Mouse (Mus musculus) CH12.LX (cell line): ENCODE measurements around the gene Ddx59. TPM values are rescaled to one million over a fixed set of nuclear protein-coding genes. Genes with fewer than 3 reads are reported as not detected.

Source experiments
- DNase-seq: peaks from one replicate; pipeline ENCODE4 v3.0.0-alpha.2; 2013; ENCODE audit errors: extremely low read depth
- H3K27ac ChIP-seq: 2 replicates; pipeline ENCODE4 v1.5.1; 2012; ENCODE audit warnings: low read depth, mild to moderate bottlenecking, control low read depth, moderate library complexity; ENCODE audit not compliant: insufficient read depth
- H3K27me3 ChIP-seq: replicated peaks from 2 replicates; pipeline ENCODE3; 2012; ENCODE audit warnings: inconsistent platforms
- H3K36me3 ChIP-seq, 2 experiments: replicated peaks in 1 of 2; 2 replicates each; pipeline versions ENCODE3 to v1.6.1; 2012; ENCODE audit warnings: inconsistent platforms in 1 of 2, low read length in 1 of 2, mild to moderate bottlenecking in 1 of 2, mixed read lengths in 1 of 2, moderate library complexity in 1 of 2; ENCODE audit not compliant: control insufficient read depth in 1 of 2, insufficient read depth in 1 of 2
- H3K4me1 ChIP-seq, 2 experiments: 2 replicates each; pipeline ENCODE4 v1.6.1; 2012; ENCODE audit warnings: inconsistent platforms in 1 of 2, moderate library complexity in 1 of 2; ENCODE audit not compliant: insufficient read depth in 2 of 2, control insufficient read depth in 1 of 2
- H3K4me2 ChIP-seq: 2 replicates; pipeline ENCODE4 v1.6.1; 2012; ENCODE audit warnings: low read depth, mild to moderate bottlenecking, control low read depth; ENCODE audit not compliant: poor library complexity, insufficient read depth, severe bottlenecking
- H3K4me3 ChIP-seq, 3 experiments: fragments of 150-350 bp in 1 of 3; sonication (generic) in 1 of 3; replicated peaks in 1 of 3; 2 replicates each; pipeline versions ENCODE3 to v1.5.1; 2011 to 2012; ENCODE audit warnings: low read depth in 2 of 3, low read length in 2 of 3, mild to moderate bottlenecking in 2 of 3, moderate library complexity in 2 of 3, control low read depth in 1 of 3, improper control_type of control experiment in 1 of 3, inconsistent platforms in 1 of 3, mixed read lengths in 1 of 3; ENCODE audit not compliant: poor library complexity in 1 of 3
- H3K79me2 ChIP-seq: replicated peaks from 2 replicates; pipeline ENCODE4 v1.6.1; 2012; ENCODE audit warnings: mild to moderate bottlenecking, moderate library complexity; ENCODE audit not compliant: control insufficient read depth, poor library complexity, insufficient read depth, severe bottlenecking; ENCODE audit errors: extremely low read depth
- H3K9ac ChIP-seq: 2 replicates; pipeline ENCODE4 v1.6.1; 2012; ENCODE audit warnings: low read depth, mild to moderate bottlenecking, control low read depth, moderate library complexity; ENCODE audit not compliant: insufficient read depth
- H3K9me3 ChIP-seq: replicated peaks from 2 replicates; pipeline ENCODE3; 2012; ENCODE audit warnings: low read length, inconsistent platforms, mixed read lengths
- E2F4 ChIP-seq: IDR thresholded peaks from 2 replicates; pipeline ENCODE4 v1.6.1; 2011; ENCODE audit warnings: low read depth, low read length, improper control_type of control experiment; ENCODE audit not compliant: insufficient replicate concordance
- ETS1 ChIP-seq: conservative IDR thresholded peaks from 2 replicates; pipeline ENCODE4 v1.6.1; 2012; ENCODE audit warnings: low read depth, mild to moderate bottlenecking, inconsistent platforms, low read length, improper control_type of control experiment, moderate library complexity
- GABPA ChIP-seq: IDR thresholded peaks from 2 replicates; pipeline ENCODE4 v1.6.1; 2012; ENCODE audit warnings: low read depth, low read length, improper control_type of control experiment, inconsistent platforms; ENCODE audit not compliant: insufficient replicate concordance
- MAFK ChIP-seq: IDR thresholded peaks from 2 replicates; pipeline ENCODE4 v1.6.1; 2011; ENCODE audit warnings: low read length, improper control_type of control experiment; ENCODE audit not compliant: insufficient replicate concordance
- MEF2A ChIP-seq: IDR thresholded peaks from 2 replicates; pipeline ENCODE4 v1.6.1; 2014; ENCODE audit warnings: low read depth, mild to moderate bottlenecking, inconsistent platforms, low read length, improper control_type of control experiment, borderline replicate concordance
- SIN3A ChIP-seq: IDR thresholded peaks from 2 replicates; pipeline ENCODE4 v1.6.1; 2012; ENCODE audit warnings: low read length, improper control_type of control experiment, inconsistent platforms
- USF1 ChIP-seq: IDR thresholded peaks from 2 replicates; pipeline ENCODE4 v1.6.1; 2014; ENCODE audit warnings: low read depth, mild to moderate bottlenecking, inconsistent platforms, low read length, improper control_type of control experiment
- ZMIZ1 ChIP-seq: IDR thresholded peaks from 2 replicates; pipeline ENCODE4 v1.6.1; 2012; ENCODE audit warnings: low read depth, mild to moderate bottlenecking, inconsistent platforms, low read length, improper control_type of control experiment
- dilution Hi-C: fragments of 300-500 bp; cut with MboI; formaldehyde crosslinking; loops from 2 replicates; pipeline ENCODE4 v1.14.3; 2020; ENCODE audit warnings: low sequenced_read_pairs; ENCODE audit not compliant: extremely low pct_unique_long_range_greater_than_20kb, extremely low pct_ligation_motif_present
- in situ Hi-C: fragments of 300-500 bp; cut with MboI; formaldehyde crosslinking; loops from 3 replicates; pipeline ENCODE4 v1.14.3; 2019; ENCODE audit warnings: low sequenced_read_pairs, low pct_ligation_motif_present, low pct_unique_long_range_greater_than_20kb, mixed read lengths
- polyA plus RNA-seq: library from polyadenylated mRNA; unstranded; fragments of >175 nt; gene quantifications from 2 replicates; pipeline ENCODE4 v1.2.1, GENCODE M21; 2012; ENCODE audit warnings: low read depth; ENCODE audit not compliant: insufficient read length
- total RNA-seq, 2 experiments: library from RNA; depleted of rRNA; stranded (reverse); fragments of 300-350 nt in 1 of 2; fragments of >200 nt in 1 of 2; gene quantifications; 2 replicates each; pipeline ENCODE4 v1.2.3; 2012 to 2014

Ddx59 gene
- total and polyA plus RNA-seq, 3 experiments, result 6.9 to 10.9 (median 9.0) TPM

GRCm38 (mm10) chr1:136469408-136469807 lies 54.3 kb downstream of the Ddx59 start:
- in situ Hi-C loops (no loop called here), dilution Hi-C loops (no loop called here)
- peaks cover 0 to 9% of the 10 kb centered on the region in 2 experiments; a peak in 2 of 4 replicates for H3K4me1 ChIP-seq
- H3K4me2 ChIP-seq, result no peak overlapping the region
- no peak overlapping the region for H3K4me3 ChIP-seq
- no peak overlapping the region for H3K27ac ChIP-seq
- no peak for DNase-seq
- H3K9me3 ChIP-seq, result peaks cover 15% of the 10 kb centered on the region
- H3K36me3 ChIP-seq, result peaks cover 30 to 62% of the 10 kb centered on the region in 2 experiments
- TF ChIP-seq MEF2A (no peak), ZMIZ1 (no peak), MAFK (no peak), ETS1 (no peak), USF1 (no peak), E2F4 (no peak), GABPA (no peak), SIN3A (no peak)
- no peaks in the 10 kb centered on the region for H3K27me3 ChIP-seq
- H3K9ac ChIP-seq, result no peak overlapping the region
- peaks cover 15% of the 10 kb centered on the region; the same call in 1 of the 2 replicates for H3K79me2 ChIP-seq

GRCm38 (mm10) chr1:136470471-136470870 lies 55.4 kb downstream of the Ddx59 start:
- Histone ChIP-seq H3K4me3 (no peak overlapping the region), H3K4me1 (peaks cover 0 to 9% of the 10 kb centered on the region in 2 experiments; a peak in 2 of 4 replicates), H3K36me3 (peaks cover 30 to 69% of the 10 kb centered on the region in 2 experiments), H3K9me3 (peaks cover 15% of the 10 kb centered on the region), H3K27me3 (no peaks in the 10 kb centered on the region), H3K27ac (no peak overlapping the region), H3K79me2 (peaks cover 15% of the 10 kb centered on the region; the same call in 1 of the 2 replicates), H3K9ac (no peak overlapping the region), H3K4me2 (no peak overlapping the region)
- TF ChIP-seq ZMIZ1, result no peak
- in situ Hi-C loops, result no loop called here
- dilution Hi-C loops, result no loop called here
- no peak for DNase-seq

Other genes with a start within 250 kb of the Ddx59 start
- not detected in 2 replicates for gene Mroh3, start 202.4 kb upstream of the Ddx59 start, total RNA-seq (2012; rRNA removed)
- gene Mroh3, start 202.4 kb upstream of the Ddx59 start, total RNA-seq (2014; rRNA removed), result not detected in 2 replicates
- gene Mroh3, start 202.4 kb upstream of the Ddx59 start, polyA plus RNA-seq, result not detected in 2 replicates
- 0.34 and 0.42 TPM in 2 replicates for gene Inava, start 181.0 kb upstream of the Ddx59 start, total RNA-seq (2012; rRNA removed)
- not detected in 2 replicates for gene Inava, start 181.0 kb upstream of the Ddx59 start, total RNA-seq (2014; rRNA removed)
- gene Inava, start 181.0 kb upstream of the Ddx59 start, polyA plus RNA-seq, result 0.11 and 0.34 TPM in 2 replicates
- not detected in 2 replicates for gene Gpr25, start 154.4 kb upstream of the Ddx59 start, total RNA-seq (2012; rRNA removed)
- not detected in 2 replicates for gene Gpr25, start 154.4 kb upstream of the Ddx59 start, total RNA-seq (2014; rRNA removed)
- gene Gpr25, start 154.4 kb upstream of the Ddx59 start, polyA plus RNA-seq, result not detected in 2 replicates
- gene Camsap2, start 69.2 kb upstream of the Ddx59 start, total RNA-seq (2012; rRNA removed), result 5.6 and 7.0 TPM in 2 replicates
- 9.5 and 10.0 TPM in 2 replicates for gene Camsap2, start 69.2 kb upstream of the Ddx59 start, total RNA-seq (2014; rRNA removed)
- 10.9 and 11.3 TPM in 2 replicates for gene Camsap2, start 69.2 kb upstream of the Ddx59 start, polyA plus RNA-seq
- gene Kif14, start 51.1 kb downstream of the Ddx59 start, total RNA-seq (2012; rRNA removed), result 7.8 and 9.2 TPM in 2 replicates
- 4.5 and 5.5 TPM in 2 replicates for gene Kif14, start 51.1 kb downstream of the Ddx59 start, total RNA-seq (2014; rRNA removed)
- gene Kif14, start 51.1 kb downstream of the Ddx59 start, polyA plus RNA-seq, result 12.0 and 12.7 TPM in 2 replicates
- gene Zfp281, start 209.6 kb downstream of the Ddx59 start, total RNA-seq (2012; rRNA removed), result 20.7 and 23.0 TPM in 2 replicates
- gene Zfp281, start 209.6 kb downstream of the Ddx59 start, total RNA-seq (2014; rRNA removed), result 39.5 and 40.4 TPM in 2 replicates
- gene Zfp281, start 209.6 kb downstream of the Ddx59 start, polyA plus RNA-seq, result 15.4 and 17.2 TPM in 2 replicates